Mouse (Mus musculus) CD4-positive, CD25-positive, alpha-beta regulatory T cell, adult 9 weeks (primary cell): Measurements from ENCODE around the gene Amot. TPM values are rescaled to one million over a fixed set of nuclear protein-coding genes. Genes with fewer than 3 reads are reported as not detected.

Experiments
- polyA plus RNA-seq: library from polyadenylated mRNA; unstranded; fragments of 100-300 nt; shearing (Covaris generic); gene quantifications from one replicate; pipeline ENCODE4 v1.2.1, GENCODE M21; 2017

Gene Amot
- polyA plus RNA-seq = 0.16 TPM

GRCm38 (mm10) chrX:145504717-145505415 is at the start of gene Amot:
Gene Amot (minus strand): TSS chrX:145505181.

Other genes with a start within 250 kb of the Amot start
- gene Lhfpl1, start 156.1 kb downstream of the Amot start, polyA plus RNA-seq = 1.6 TPM